Mouse (Mus musculus): ENCODE measurements around the gene Mcoln2. TPM values are rescaled to one million over a fixed set of nuclear protein-coding genes. Genes with fewer than 3 reads are reported as not detected.

Gene Mcoln2
- polyA plus RNA-seq, 1 experiment from 2014 or later, result 0.37 TPM

- Histone ChIP-seq H3K27me3 (replicated peaks) (peaks cover 23% of the 10 kb centered on the region), H3K4me3 (replicated peaks) (no peak overlapping the region), H3K9me3 (replicated peaks) (no peaks in the 10 kb centered on the region), H3K9ac (replicated peaks) (no peak overlapping the region), H3K27ac (replicated peaks) (no peak overlapping the region), H3K4me2 (peak overlapping the region; percentile 37), H3K36me3 (no peaks in the 10 kb centered on the region), H3K4me1 (peaks cover 21% of the 10 kb centered on the region)
- 11% methylated on average over 25 of the region's 25 CpGs for WGBS
- ATAC-seq (ENCODE audit: low FRiP score), result no peak
Measured at GRCm38 (mm10) chr3:146121310-146122124, 28.1 kb upstream of the Mcoln2 start.

- WGBS, result 59% methylated on average over 3 of the region's 3 CpGs
Measured at GRCm38 (mm10) chr3:146122125-146122420, 27.6 kb upstream of the Mcoln2 start.

GRCm38 (mm10) chr3:146122807-146123463, 26.7 kb upstream of the Mcoln2 start:
- WGBS, result 78% methylated on average over 8 of the region's 8 CpGs

More at GRCm38 (mm10) chr3:146122125-146122420, 27.6 kb upstream of the Mcoln2 start:
- H3K27me3 ChIP-seq (replicated peaks), result peaks cover 17% of the 10 kb centered on the region
- H3K4me1 ChIP-seq, result peaks cover 19% of the 10 kb centered on the region
- H3K9ac ChIP-seq (replicated peaks), result no peak overlapping the region
- H3K4me3 ChIP-seq (replicated peaks), result no peak overlapping the region
- H3K4me2 ChIP-seq, result no peak overlapping the region
- no peak overlapping the region for H3K27ac ChIP-seq (replicated peaks)
- H3K9me3 ChIP-seq (replicated peaks), result no peaks in the 10 kb centered on the region
- no peaks in the 10 kb centered on the region for H3K36me3 ChIP-seq
- no peak for ATAC-seq (ENCODE audit: low FRiP score)

GRCm38 (mm10) chr3:146123464-146123825, 26.2 kb upstream of the Mcoln2 start:
- Histone ChIP-seq H3K9ac (replicated peaks) (no peak overlapping the region), H3K9me3 (replicated peaks) (no peaks in the 10 kb centered on the region), H3K27me3 (replicated peaks) (peaks cover 4% of the 10 kb centered on the region; the same call in 1 of the 2 replicates), H3K4me2 (no peak overlapping the region), H3K4me3 (replicated peaks) (no peak overlapping the region), H3K36me3 (no peaks in the 10 kb centered on the region), H3K27ac (replicated peaks) (no peak overlapping the region), H3K4me1 (peaks cover 12% of the 10 kb centered on the region)
- WGBS, result 66% methylated on average over 9 of the region's 9 CpGs
- ATAC-seq (ENCODE audit: low FRiP score), result no peak

More at GRCm38 (mm10) chr3:146122807-146123463, 26.7 kb upstream of the Mcoln2 start:
- Histone ChIP-seq H3K4me1 (peaks cover 12% of the 10 kb centered on the region), H3K9ac (replicated peaks) (no peak overlapping the region), H3K4me3 (replicated peaks) (no peak overlapping the region), H3K36me3 (no peaks in the 10 kb centered on the region), H3K9me3 (replicated peaks) (no peaks in the 10 kb centered on the region), H3K27me3 (replicated peaks) (peaks cover 9% of the 10 kb centered on the region), H3K27ac (replicated peaks) (no peak overlapping the region), H3K4me2 (no peak overlapping the region)
- no peak for ATAC-seq (ENCODE audit: low FRiP score)

- WGBS, result 71% methylated on average over 6 of the region's 6 CpGs
Measured at GRCm38 (mm10) chr3:146127205-146127604, 22.4 kb upstream of the Mcoln2 start.

GRCm38 (mm10) chr3:146134834-146135233, 14.8 kb upstream of the Mcoln2 start:
- no peaks in the 10 kb centered on the region for H3K4me1 ChIP-seq
- H3K27me3 ChIP-seq (replicated peaks), result no peaks in the 10 kb centered on the region
- no peak overlapping the region for H3K9ac ChIP-seq (replicated peaks)
- no peaks in the 10 kb centered on the region for H3K36me3 ChIP-seq
- no peak overlapping the region for H3K4me2 ChIP-seq
- ATAC-seq (ENCODE audit: low FRiP score), result no peak
- 82% methylated on average over 9 of the region's 9 CpGs for WGBS
- H3K27ac ChIP-seq (replicated peaks), result no peak overlapping the region
- no peak overlapping the region for H3K4me3 ChIP-seq (replicated peaks)
- no peaks in the 10 kb centered on the region for H3K9me3 ChIP-seq (replicated peaks)

More at GRCm38 (mm10) chr3:146127205-146127604, 22.4 kb upstream of the Mcoln2 start:
- no peaks in the 10 kb centered on the region for H3K9me3 ChIP-seq (replicated peaks)
- H3K4me1 ChIP-seq, result peaks cover 4% of the 10 kb centered on the region; the same call in 1 of the 2 replicates
- no peaks in the 10 kb centered on the region for H3K36me3 ChIP-seq
- ATAC-seq (ENCODE audit: low FRiP score), result no peak
- H3K27me3 ChIP-seq (replicated peaks), result no peaks in the 10 kb centered on the region
- H3K4me3 ChIP-seq (replicated peaks), result no peak overlapping the region
- H3K27ac ChIP-seq (replicated peaks), result no peak overlapping the region
- H3K4me2 ChIP-seq, result no peak overlapping the region
- no peak overlapping the region for H3K9ac ChIP-seq (replicated peaks)

- Histone ChIP-seq H3K27me3 (replicated peaks) (no peaks in the 10 kb centered on the region), H3K4me2 (no peak overlapping the region), H3K9ac (replicated peaks) (no peak overlapping the region), H3K36me3 (no peaks in the 10 kb centered on the region), H3K4me1 (no peaks in the 10 kb centered on the region), H3K9me3 (replicated peaks) (no peaks in the 10 kb centered on the region), H3K4me3 (replicated peaks) (no peak overlapping the region), H3K27ac (replicated peaks) (no peak overlapping the region)
- ATAC-seq (ENCODE audit: low FRiP score), result no peak
- 92% methylated on average over 2 of the region's 2 CpGs for WGBS
Measured at GRCm38 (mm10) chr3:146135417-146135816, 14.2 kb upstream of the Mcoln2 start.

GRCm38 (mm10) chr3:146136422-146136821, 13.2 kb upstream of the Mcoln2 start:
- 43% methylated on average over 10 of the region's 10 CpGs for WGBS
- ATAC-seq (ENCODE audit: low FRiP score), result no peak
- H3K27ac ChIP-seq (replicated peaks), result no peak overlapping the region
- H3K4me1 ChIP-seq, result no peaks in the 10 kb centered on the region
- no peaks in the 10 kb centered on the region for H3K36me3 ChIP-seq
- H3K9ac ChIP-seq (replicated peaks), result no peak overlapping the region
- H3K9me3 ChIP-seq (replicated peaks), result no peaks in the 10 kb centered on the region
- no peak overlapping the region for H3K4me3 ChIP-seq (replicated peaks)
- no peaks in the 10 kb centered on the region for H3K27me3 ChIP-seq (replicated peaks)
- H3K4me2 ChIP-seq, result no peak overlapping the region

GRCm38 (mm10) chr3:146140276-146140675, 9.4 kb upstream of the Mcoln2 start:
- H3K4me1 ChIP-seq, result no peaks in the 10 kb centered on the region
- H3K27ac ChIP-seq (replicated peaks), result no peak overlapping the region
- H3K27me3 ChIP-seq (replicated peaks), result no peaks in the 10 kb centered on the region
- no peak for ATAC-seq (ENCODE audit: low FRiP score)
- H3K4me3 ChIP-seq (replicated peaks), result no peak overlapping the region
- WGBS, result 96% methylated on average over 7 of the region's 7 CpGs
- H3K36me3 ChIP-seq, result no peaks in the 10 kb centered on the region
- no peaks in the 10 kb centered on the region for H3K9me3 ChIP-seq (replicated peaks)
- no peak overlapping the region for H3K9ac ChIP-seq (replicated peaks)
- H3K4me2 ChIP-seq, result no peak overlapping the region

- Histone ChIP-seq H3K27me3 (replicated peaks) (no peaks in the 10 kb centered on the region), H3K9ac (replicated peaks) (no peak overlapping the region), H3K36me3 (no peaks in the 10 kb centered on the region), H3K9me3 (replicated peaks) (no peaks in the 10 kb centered on the region), H3K4me1 (no peaks in the 10 kb centered on the region), H3K4me3 (replicated peaks) (no peak overlapping the region), H3K27ac (replicated peaks) (no peak overlapping the region), H3K4me2 (no peak overlapping the region)
- ATAC-seq (ENCODE audit: low FRiP score), result no peak
- WGBS, result 80% methylated on average over 7 of the region's 7 CpGs
Measured at GRCm38 (mm10) chr3:146142523-146142922, 7.1 kb upstream of the Mcoln2 start.

GRCm38 (mm10) chr3:146145501-146145900, 4.1 kb upstream of the Mcoln2 start:
- Histone ChIP-seq H3K9me3 (replicated peaks) (no peaks in the 10 kb centered on the region), H3K4me1 (peaks cover 9% of the 10 kb centered on the region), H3K9ac (replicated peaks) (no peak overlapping the region), H3K36me3 (no peaks in the 10 kb centered on the region), H3K4me3 (replicated peaks) (no peak overlapping the region), H3K4me2 (no peak overlapping the region), H3K27me3 (replicated peaks) (peaks cover 11% of the 10 kb centered on the region; the same call in 1 of the 2 replicates), H3K27ac (replicated peaks) (no peak overlapping the region)
- no peak for ATAC-seq (ENCODE audit: low FRiP score)
- 65% methylated on average over 5 of the region's 5 CpGs for WGBS

GRCm38 (mm10) chr3:146146131-146146530, 3.5 kb upstream of the Mcoln2 start:
- no peaks in the 10 kb centered on the region for H3K36me3 ChIP-seq
- H3K9me3 ChIP-seq (replicated peaks), result no peaks in the 10 kb centered on the region
- 86% methylated on average over 5 of the region's 5 CpGs for WGBS
- H3K4me2 ChIP-seq, result no peak overlapping the region
- no peak overlapping the region for H3K4me3 ChIP-seq (replicated peaks)
- H3K27ac ChIP-seq (replicated peaks), result no peak overlapping the region
- H3K4me1 ChIP-seq, result peaks cover 11% of the 10 kb centered on the region
- no peak overlapping the region for H3K9ac ChIP-seq (replicated peaks)
- peaks cover 15% of the 10 kb centered on the region for H3K27me3 ChIP-seq (replicated peaks)
- ATAC-seq (ENCODE audit: low FRiP score), result no peak

All from neural tube, embryonic 15.5 days (tissue).